Mouse (Mus musculus): ENCODE measurements at regions not wholly inside any gene's neighbourhood (a gene's known extent, or its start where the extent isn't known, plus 50 kb on each side); places are given as distances from the start of the nearest gene placed in this dataset.
"Not testable (repeated sequence)": the region's sequence is repeated elsewhere in the genome, so short reads cannot be mapped to it uniquely, and the experiment has no call there.

GRCm38 (mm10) chrX:50490477-50490967, 62.2 kb upstream of the Olfr1324 start:
- not testable (repeated sequence) for DNase-seq
